ENCODE assay signal across 13 mouse cellular contexts in genomic region chr6:147310035-147310434, GRCm38 (mm10). TPM values are rescaled to one million over a fixed set of nuclear protein-coding genes. Genes with fewer than 3 reads are reported as not detected.
DNase-seq lines count a peak whose midpoint lies in the region; ATAC-seq lines count a peak whose summit lies in the region.
"Had no signal": no experiment of that assay in that cellular context is flagged by ENCODE, and none has a peak within 500 bp of the region (broad histone marks: within the 10 kb centered on the region; RNA-seq: fewer than 3 reads in every experiment).

No protein-coding gene starts in this region.

- ATAC-seq in granulocyte monocyte progenitor cell, adult 5-6 weeks (replicated peaks; ENCODE audit: poor library complexity, severe bottlenecking), result peak; percentile 26; the same call in 1 of the 2 replicates
- ATAC-seq in monocyte, adult 5-6 weeks (replicated peaks; ENCODE audit: insufficient number of reproducible peaks, low FRiP score, low TSS enrichment, poor library complexity, severe bottlenecking), result no peak
- ATAC-seq: inflammation-experienced regulatory T-cells, adult 6 months had no signal

- DNase-seq in adrenal gland, postnatal 14 days, result peak; percentile 8
- DNase-seq in adrenal gland, postnatal 4 days (ENCODE audit: low spot score in 2 of 2), result no peak
- DNase-seq in layer of hippocampus, adult 8-10 months (ENCODE audit: low spot score in 2 of 2), result peak; percentile 5 to 18
- DNase-seq in layer of hippocampus, adult 18-20 months (ENCODE audit: low spot score in 2 of 2), result no peak
- peak; percentile 85 to 86 for DNase-seq in cerebellum, postnatal 10 days
- DNase-seq in lung, postnatal 14 days, result no peak
- DNase-seq: lung, adult 18-20 months; thymus, adult 18-20 months had no signal

RNA-seq across cellular contexts. Expression of gene Pthlh, which starts 46.1 kb away (rescaled TPM):
- 0.56 and 1.1 TPM in 2 replicates for total RNA-seq in adrenal gland, postnatal 14 days (2021)
- total RNA-seq in adrenal gland, postnatal 4 days (2021), result 1 to 10 TPM in 1 of 2 experiments, under 1 TPM in 1; 0.45 to 1.0 TPM
- 1 to 10 TPM; 1.1 to 2.7 (median 1.8) TPM for total RNA-seq in layer of hippocampus, adult 8-10 months (2022)
- 1 to 10 TPM; 2.2 to 2.9 TPM for total RNA-seq in layer of hippocampus, adult 18-20 months (2021)
- not detected in 2 replicates for total RNA-seq in granulocyte monocyte progenitor cell, adult 5-6 weeks (2014; fragmentation: Nextera tagmentation)
- total RNA-seq in granulocyte monocyte progenitor cell, adult 5-6 weeks (2017), result not detected in 2 replicates
- not detected in 3 replicates for total RNA-seq in monocyte, adult 5-6 weeks (2017)
- total RNA-seq: common myeloid progenitor, adult 5-6 weeks; hematopoietic stem cell, adult 5-6 weeks had no signal

Comparison
In these comparisons a context has a peak if more than half of its experiments do, and no peak if none do; other contexts are left out.
1. DNase-seq: peak in adrenal gland, postnatal 14 days (single experiment), layer of hippocampus, adult 8-10 months (2 of 2) and cerebellum, postnatal 10 days (2 of 2); none in adrenal gland, postnatal 4 days (0 of 2), layer of hippocampus, adult 18-20 months (0 of 2) and lung, postnatal 14 days (single experiment).